Comparison of ENCODE assay signal across 28 mouse cellular contexts in genomic region chr10:49847686-49848085, GRCm38 (mm10). TPM values are rescaled to one million over a fixed set of nuclear protein-coding genes. Genes with fewer than 3 reads are reported as not detected.
"Had no signal": no experiment of that assay in that cellular context is flagged by ENCODE, and none has a peak within 500 bp of the region (broad histone marks: within the 10 kb centered on the region; RNA-seq: fewer than 3 reads in every experiment).

No protein-coding gene starts in this region.

- H3K4me2 ChIP-seq: embryonic facial prominence, embryonic 12.5 days; embryonic facial prominence, embryonic 13.5 days; embryonic facial prominence, embryonic 15.5 days; forebrain, embryonic 12.5 days; forebrain, embryonic 13.5 days; forebrain, embryonic 15.5 days had no signal

- H3K36me3 ChIP-seq: embryonic facial prominence, embryonic 10.5 days; embryonic facial prominence, embryonic 12.5 days; embryonic facial prominence, embryonic 13.5 days; embryonic facial prominence, embryonic 15.5 days; forebrain, embryonic 10.5 days; forebrain, embryonic 12.5 days; forebrain, embryonic 15.5 days; heart, embryonic 10.5 days had no signal

- H3K9ac ChIP-seq: embryonic facial prominence, embryonic 12.5 days; embryonic facial prominence, embryonic 13.5 days; embryonic facial prominence, embryonic 15.5 days; forebrain, embryonic 12.5 days; forebrain, embryonic 13.5 days; forebrain, embryonic 15.5 days; forebrain, postnatal 0 days had no signal

- H3K27me3 ChIP-seq: embryonic facial prominence, embryonic 12.5 days; embryonic facial prominence, embryonic 13.5 days; embryonic facial prominence, embryonic 15.5 days; forebrain, embryonic 12.5 days; forebrain, embryonic 13.5 days; forebrain, embryonic 15.5 days had no signal

- H3K4me3 ChIP-seq: embryonic facial prominence, embryonic 10.5 days; embryonic facial prominence, embryonic 12.5 days; embryonic facial prominence, embryonic 13.5 days; embryonic facial prominence, embryonic 15.5 days; erythroblast, embryonic 14.5 days; forebrain, embryonic 10.5 days; forebrain, embryonic 12.5 days; forebrain, embryonic 13.5 days; forebrain, embryonic 15.5 days; gastrocnemius, adult 2 months; heart, adult 2 months; heart, embryonic 10.5 days had no signal

- H3K4me1 ChIP-seq: embryonic facial prominence, embryonic 10.5 days; embryonic facial prominence, embryonic 12.5 days; embryonic facial prominence, embryonic 13.5 days; embryonic facial prominence, embryonic 15.5 days; forebrain, embryonic 10.5 days; forebrain, embryonic 12.5 days; forebrain, embryonic 13.5 days; forebrain, embryonic 15.5 days; heart, embryonic 10.5 days had no signal

- DNase-seq: cerebellum, adult 9-10 months; cerebellum, adult 9-11 months; cerebellum, postnatal 10 days; cerebellum, postnatal 14 days; cerebellum, postnatal 25 days; cerebellum, postnatal 36 days; embryo, embryonic 11 days; forebrain, postnatal 0 days; gastrocnemius, adult 2 months; gastrocnemius, postnatal 10 days; gastrocnemius, postnatal 14 days; gastrocnemius, postnatal 25 days; gastrocnemius, postnatal 36 days; heart, adult 11 months; heart, adult 18-20 months; heart, adult 2 months had no signal

- H3K27ac ChIP-seq: embryonic facial prominence, embryonic 10.5 days; embryonic facial prominence, embryonic 12.5 days; embryonic facial prominence, embryonic 13.5 days; embryonic facial prominence, embryonic 15.5 days; forebrain, embryonic 10.5 days; forebrain, embryonic 12.5 days; forebrain, embryonic 13.5 days; forebrain, embryonic 15.5 days; gastrocnemius, adult 2 months; heart, adult 2 months; heart, embryonic 10.5 days had no signal

- H3K9me3 ChIP-seq: embryonic facial prominence, embryonic 10.5 days; embryonic facial prominence, embryonic 12.5 days; embryonic facial prominence, embryonic 13.5 days; embryonic facial prominence, embryonic 15.5 days; forebrain, embryonic 10.5 days; forebrain, embryonic 12.5 days; forebrain, embryonic 13.5 days; forebrain, embryonic 15.5 days; heart, embryonic 10.5 days had no signal

RNA-seq across cellular contexts. Expression of gene Grik2, which starts 59.1 kb away (rescaled TPM):
- total RNA-seq: common myeloid progenitor, adult 5-6 weeks; granulocyte monocyte progenitor cell, adult 5-6 weeks had no signal
- polyA plus RNA-seq: erythroblast, embryonic 14.5 days had no signal
